Mouse (Mus musculus) neutrophil, adult 5-6 weeks (primary cell): ENCODE measurements around the gene Enox1. TPM values are rescaled to one million over a fixed set of nuclear protein-coding genes. Genes with fewer than 3 reads are reported as not detected.

Source experiments
- total RNA-seq: library from RNA; stranded (forward); fragments of 200-1000 nt; gene quantifications from 2 replicates; pipeline ENCODE4 v1.2.3, GENCODE M21; 2017

Gene Enox1
- total RNA-seq, 1 experiment from 2014 or later = not detected

Other genes with a start within 250 kb of the Enox1 start
- gene Ccdc122, start 120.0 kb upstream of the Enox1 start, total RNA-seq = 0.70 and 3.2 TPM in 2 replicates
- gene Lacc1, start 119.9 kb upstream of the Enox1 start, total RNA-seq = 4.5 and 4.9 TPM in 2 replicates